Comparison of ENCODE assay signal across 11 mouse cellular contexts in the genomic region with DNA sequence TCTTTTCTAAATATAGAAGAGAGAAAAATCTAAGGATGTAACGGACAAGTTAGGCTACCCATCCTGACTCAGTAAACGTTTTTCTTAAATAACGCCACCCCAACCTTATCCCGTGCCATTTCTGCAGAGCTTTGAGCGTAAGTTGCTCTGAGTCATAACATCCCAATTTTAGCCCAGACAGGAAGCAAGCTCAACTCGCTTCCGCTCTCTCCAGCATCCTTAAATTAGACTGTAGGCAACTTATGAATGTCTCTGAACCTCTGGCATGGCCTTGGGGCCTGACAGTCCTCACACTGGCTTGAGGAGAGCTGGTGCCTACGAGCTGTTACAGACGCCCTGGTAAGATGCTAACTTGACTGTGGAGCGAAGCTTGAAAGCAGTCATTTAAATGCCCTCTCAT. TPM values are rescaled to one million over a fixed set of nuclear protein-coding genes. Genes with fewer than 3 reads are reported as not detected.
DNase-seq lines count a peak whose midpoint lies in the region; ATAC-seq lines count a peak whose summit lies in the region.
"Had no signal": no experiment of that assay in that cellular context is flagged by ENCODE, and none has a peak within 500 bp of the region (broad histone marks: within the 10 kb centered on the region; RNA-seq: fewer than 3 reads in every experiment).

No protein-coding gene starts in this region.

- H3K27me3 ChIP-seq in embryonic facial prominence, embryonic 10.5 days (replicated peaks; ENCODE audit: low read depth, poor library complexity, severe bottlenecking) = peaks cover 26% of the 10 kb centered on the region
- H3K27me3 ChIP-seq in stomach, embryonic 15.5 days (replicated peaks) = no peaks in the 10 kb centered on the region

- H3K4me1 ChIP-seq in embryonic facial prominence, embryonic 10.5 days = peaks cover 21% of the 10 kb centered on the region
- H3K4me1 ChIP-seq in stomach, embryonic 15.5 days = peaks cover 4% of the 10 kb centered on the region

- H3K4me3 ChIP-seq in embryonic facial prominence, embryonic 10.5 days = no peak overlapping the region
- no peak overlapping the region for H3K4me3 ChIP-seq in stomach, embryonic 15.5 days (replicated peaks)

- H3K9ac ChIP-seq in stomach, embryonic 15.5 days = no peak overlapping the region
- H3K9ac ChIP-seq: forebrain, postnatal 0 days had no signal

- DNase-seq in heart, adult 9 months (ENCODE audit: low spot score in 2 of 2) = peak; percentile 57 to 70
- no peak for DNase-seq in heart, postnatal 14 days
- peak; percentile 26 to 45 for DNase-seq in left cerebral cortex, postnatal 10 days (ENCODE audit: extremely low spot score in 1 of 2, low spot score in 2 of 2)
- DNase-seq in left cerebral cortex, adult 11 months (ENCODE audit: low spot score) = no peak
- DNase-seq in embryonic facial prominence, embryonic 10.5 days (ENCODE audit: low spot score) = no peak
- no peak for DNase-seq in thymus, postnatal 0 days (ENCODE audit: low spot score)
- DNase-seq: forebrain, postnatal 0 days had no signal

- intact Hi-C loops in heart, postnatal 14 days (cut with DNase I) = no loop called here
- intact Hi-C loops in left cerebral cortex, postnatal 10 days (cut with DNase I) = no loop called here

- 0 out of 2 replicates have a peak overlapping the region, but pooled peaks have one; percentile 74 for H3K27ac ChIP-seq in embryonic facial prominence, embryonic 10.5 days (replicated peaks)
- peak overlapping the region; percentile 6; the same call in 1 of the 2 replicates for H3K27ac ChIP-seq in stomach, embryonic 15.5 days

- no peak for ATAC-seq in stomach, embryonic 15.5 days (ENCODE audit: insufficient read depth, low FRiP score, low read depth)
- ATAC-seq: forebrain, postnatal 0 days had no signal

- H3K36me3 ChIP-seq in embryonic facial prominence, embryonic 10.5 days (replicated peaks) = peaks cover 83% of the 10 kb centered on the region
- H3K36me3 ChIP-seq in stomach, embryonic 15.5 days = peaks cover 23% of the 10 kb centered on the region

- H3K9me3 ChIP-seq in embryonic facial prominence, embryonic 10.5 days = no peaks in the 10 kb centered on the region
- no peaks in the 10 kb centered on the region for H3K9me3 ChIP-seq in stomach, embryonic 15.5 days

- WGBS in embryonic facial prominence, embryonic 10.5 days = 90% methylated on average over 10 of the region's 10 CpGs
- WGBS in stomach, embryonic 15.5 days = 85% methylated on average over 10 of the region's 10 CpGs

- no peak overlapping the region for H3K4me2 ChIP-seq in stomach, embryonic 15.5 days

RNA-seq across cellular contexts. Expression of gene Spata32, which starts 5.2 kb away (rescaled TPM):
- not detected for total RNA-seq in heart, postnatal 14 days (2021)
- total RNA-seq in left cerebral cortex, postnatal 10 days (2021) = 1 to 10 TPM; 1.6 to 2.0 TPM
- polyA plus RNA-seq in embryonic facial prominence, embryonic 10.5 days (2016; fragmentation: Nextera tagmentation; extraction: Ambion mirVana) = not detected in 2 replicates
- polyA plus RNA-seq in stomach, embryonic 15.5 days (2015; fragmentation: Nextera tagmentation; extraction: Ambion mirVana) = not detected in 2 replicates
- polyA plus RNA-seq in thymus, postnatal 0 days (2015; fragmentation: Nextera tagmentation; extraction: Ambion mirVana) = not detected in 2 replicates
- total RNA-seq: hematopoietic stem cell, adult 5-6 weeks; monocyte, adult 5-6 weeks had no signal
- polyA plus RNA-seq: limb, embryonic 14.5 days had no signal

RNA-seq across cellular contexts. Expression of gene 1700023F06Rik, which starts 15.1 kb away (rescaled TPM):
- not detected for total RNA-seq in heart, postnatal 14 days (2021)
- total RNA-seq in left cerebral cortex, postnatal 10 days (2021) = 1 to 10 TPM; 1.3 to 1.7 TPM
- polyA plus RNA-seq in embryonic facial prominence, embryonic 10.5 days (2016; fragmentation: Nextera tagmentation; extraction: Ambion mirVana) = 0.47 and 0.49 TPM in 2 replicates
- polyA plus RNA-seq in stomach, embryonic 15.5 days (2015; fragmentation: Nextera tagmentation; extraction: Ambion mirVana) = 1.0 and 1.4 TPM in 2 replicates
- 0.56 and 0.93 TPM in 2 replicates for polyA plus RNA-seq in thymus, postnatal 0 days (2015; fragmentation: Nextera tagmentation; extraction: Ambion mirVana)
- total RNA-seq: hematopoietic stem cell, adult 5-6 weeks; monocyte, adult 5-6 weeks had no signal

RNA-seq across cellular contexts. Expression of gene Map3k14, which starts 43.8 kb away (rescaled TPM):
- 1 to 10 TPM; 3.5 to 4.0 TPM for total RNA-seq in heart, postnatal 14 days (2021)
- total RNA-seq in left cerebral cortex, postnatal 10 days (2021) = 1 to 10 TPM; 2.9 to 3.5 TPM
- polyA plus RNA-seq in embryonic facial prominence, embryonic 10.5 days (2016; fragmentation: Nextera tagmentation; extraction: Ambion mirVana) = 3.1 and 3.2 TPM in 2 replicates
- polyA plus RNA-seq in stomach, embryonic 15.5 days (2015; fragmentation: Nextera tagmentation; extraction: Ambion mirVana) = 3.6 and 3.8 TPM in 2 replicates
- polyA plus RNA-seq in thymus, postnatal 0 days (2015; fragmentation: Nextera tagmentation; extraction: Ambion mirVana) = 7.1 and 7.6 TPM in 2 replicates

RNA-seq across cellular contexts. Expression of gene Fmnl1, which starts 52.5 kb away (rescaled TPM):
- 10 to 100 TPM; 16.8 to 21.6 TPM for total RNA-seq in heart, postnatal 14 days (2021)
- total RNA-seq in left cerebral cortex, postnatal 10 days (2021) = 10 to 100 TPM; 79.5 to 80.7 TPM
- polyA plus RNA-seq in embryonic facial prominence, embryonic 10.5 days (2016; fragmentation: Nextera tagmentation; extraction: Ambion mirVana) = 0.49 and 0.67 TPM in 2 replicates
- 3.8 and 4.0 TPM in 2 replicates for polyA plus RNA-seq in stomach, embryonic 15.5 days (2015; fragmentation: Nextera tagmentation; extraction: Ambion mirVana)
- polyA plus RNA-seq in thymus, postnatal 0 days (2015; fragmentation: Nextera tagmentation; extraction: Ambion mirVana) = 56.9 and 59.8 TPM in 2 replicates

Comparison
In these comparisons a context has a peak if more than half of its experiments do, and no peak if none do; other contexts are left out.
1. DNase-seq: peak in heart, adult 9 months (2 of 2) and left cerebral cortex, postnatal 10 days (2 of 2); none in heart, postnatal 14 days (0 of 2), left cerebral cortex, adult 11 months (single experiment), embryonic facial prominence, embryonic 10.5 days (single experiment) and thymus, postnatal 0 days (single experiment).